Mouse (Mus musculus) embryonic facial prominence, embryonic 11.5 days (tissue): ENCODE measurements at regions not wholly inside any gene's neighbourhood (a gene's known extent, or its start where the extent isn't known, plus 50 kb on each side); places are given as distances from the start of the nearest gene placed in this dataset.
A peak's percentile ranks its signal among the peaks of the same experiment; 100 is the strongest.
"Not testable (repeated sequence)": the region's sequence is repeated elsewhere in the genome, so short reads cannot be mapped to it uniquely, and the experiment has no call there.

Experiments
- ATAC-seq: fragments of 200-750 bp; cut with Nextera tagmentation; replicated peaks from 2 replicates; pipeline ENCODE4 v1.8.0; 2017; ENCODE audit warnings: low read depth; ENCODE audit not compliant: insufficient number of reproducible peaks, low FRiP score, low TSS enrichment
- DNase-seq: peaks from one replicate; pipeline ENCODE4 v3.0.0-alpha.2; 2015; ENCODE audit warnings: low spot score
- H3K27ac ChIP-seq: fragments of 300-500 bp; sonication (generic); replicated peaks from 2 replicates; pipeline ENCODE4 v1.5.1; 2014; ENCODE audit warnings: mild to moderate bottlenecking, low read depth, low read length, control low read depth
- H3K27me3 ChIP-seq: fragments of 300-500 bp; sonication (generic); 2 replicates; pipeline ENCODE4 v1.6.1; 2014; ENCODE audit warnings: mild to moderate bottlenecking, low read length, moderate library complexity, mixed read lengths; ENCODE audit not compliant: control insufficient read depth, insufficient read depth
- H3K36me3 ChIP-seq: fragments of 300-500 bp; sonication (generic); replicated peaks from 2 replicates; pipeline ENCODE4 v1.6.1; 2014; ENCODE audit warnings: low read depth, mild to moderate bottlenecking, low read length, moderate library complexity, mixed read lengths; ENCODE audit not compliant: control insufficient read depth, insufficient read depth
- H3K4me1 ChIP-seq: fragments of 300-500 bp; sonication (generic); 2 replicates; pipeline ENCODE4 v1.6.1; 2014; ENCODE audit warnings: low read length, mixed read lengths; ENCODE audit not compliant: control insufficient read depth, insufficient read depth
- H3K4me2 ChIP-seq: fragments of 300-500 bp; sonication (generic); 2 replicates; pipeline ENCODE4 v1.6.1; 2014; ENCODE audit warnings: low read depth, mild to moderate bottlenecking, control low read depth, low read length, moderate library complexity
- H3K4me3 ChIP-seq: fragments of 300-500 bp; sonication (generic); 2 replicates; pipeline ENCODE4 v1.5.1; 2014; ENCODE audit warnings: low read depth, low read length, control low read depth
- H3K9ac ChIP-seq: fragments of 300-500 bp; sonication (generic); replicated peaks from 2 replicates; pipeline ENCODE4 v1.6.1; 2014; ENCODE audit warnings: mild to moderate bottlenecking, control low read depth, low read length
- H3K9me3 ChIP-seq: fragments of 300-500 bp; sonication (generic); replicated peaks from 2 replicates; pipeline ENCODE4 v1.6.1; 2016; ENCODE audit warnings: mild to moderate bottlenecking, low read length, inconsistent platforms, mixed read lengths; ENCODE audit not compliant: control insufficient read depth
- WGBS: fragments of 180-500 bp; shearing (Covaris S2); extraction: QIAGEN DNeasy Blood & Tissue Kit; methylation state at CpG from one replicate; pipeline ENCODE4 v1.1.7; 2014; 5-methylcytosine and 5-hydroxymethylcytosine counted together

GRCm38 (mm10) chr16:69937514-69938194 lies 74.1 kb upstream of the Speer2 start:
- Histone ChIP-seq H3K27ac (no peak overlapping the region), H3K4me3 (no peak overlapping the region), H3K9me3 (no peaks in the 10 kb centered on the region), H3K4me2 (no peak overlapping the region), H3K4me1 (no peaks in the 10 kb centered on the region), H3K9ac (no peak overlapping the region), H3K27me3 (no peaks in the 10 kb centered on the region), H3K36me3 (no peaks in the 10 kb centered on the region)
- DNase-seq (no peak), ATAC-seq (no peak; the same call in 1 of the 2 replicates)
- 64% methylated on average over 1 of the region's 1 CpGs for WGBS

DNA sequence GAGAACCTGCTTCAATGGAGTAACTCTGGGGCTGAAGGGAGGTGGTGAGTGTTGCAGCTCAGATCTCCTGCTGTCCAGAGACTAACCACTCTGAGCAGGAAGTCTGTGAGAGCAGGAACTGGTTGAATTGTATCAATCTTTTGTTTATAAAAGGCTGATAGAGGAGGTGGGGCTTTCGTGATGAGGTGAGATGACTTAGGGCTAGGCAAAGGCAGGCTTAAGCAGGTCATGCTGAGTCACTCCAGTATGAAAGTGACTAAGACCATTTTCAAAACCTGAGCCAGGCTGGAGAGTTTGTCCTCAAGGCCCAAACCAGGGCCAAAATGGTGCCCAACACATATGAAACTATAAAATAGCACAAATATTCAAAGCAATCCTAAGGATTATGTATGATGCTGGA lies 80.1 kb upstream of the Speer2 start:
- 63% methylated on average over 1 of the region's 1 CpGs for WGBS
- Histone ChIP-seq H3K27me3 (no peaks in the 10 kb centered on the region), H3K4me1 (no peaks in the 10 kb centered on the region), H3K9ac (no peak overlapping the region), H3K27ac (no peak overlapping the region), H3K9me3 (no peaks in the 10 kb centered on the region), H3K36me3 (no peaks in the 10 kb centered on the region), H3K4me3 (no peak overlapping the region), H3K4me2 (no peak overlapping the region)
- no peak for ATAC-seq
- DNase-seq, result no peak

DNA sequence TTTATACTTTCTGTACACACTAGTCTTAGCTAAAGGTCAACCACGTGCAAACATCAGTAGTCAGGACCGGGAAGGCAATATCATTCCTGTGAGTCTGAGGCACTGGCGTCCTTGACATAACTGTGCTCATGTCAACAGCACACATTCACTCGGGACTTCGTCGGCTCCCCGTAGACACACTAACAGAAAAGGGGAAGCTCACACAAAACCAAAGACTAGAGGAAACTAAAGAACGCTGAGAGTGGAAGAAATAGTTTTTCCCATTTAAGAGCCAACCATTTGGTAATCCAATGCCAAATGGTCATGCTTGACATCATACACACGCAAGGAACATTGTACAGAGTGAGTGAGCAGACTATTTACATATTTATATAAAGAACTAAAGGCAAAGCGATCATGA lies 85.2 kb upstream of the Speer2 start:
- H3K9ac ChIP-seq, result no peak overlapping the region
- no peak overlapping the region for H3K4me3 ChIP-seq
- DNase-seq (no peak), ATAC-seq (no peak)
- no peaks in the 10 kb centered on the region for H3K27me3 ChIP-seq
- H3K27ac ChIP-seq, result no peak overlapping the region
- H3K4me1 ChIP-seq, result no peaks in the 10 kb centered on the region
- no peak overlapping the region for H3K4me2 ChIP-seq
- 81% methylated on average over 10 of the region's 10 CpGs for WGBS
- H3K9me3 ChIP-seq, result no peaks in the 10 kb centered on the region
- H3K36me3 ChIP-seq, result no peaks in the 10 kb centered on the region

DNA sequence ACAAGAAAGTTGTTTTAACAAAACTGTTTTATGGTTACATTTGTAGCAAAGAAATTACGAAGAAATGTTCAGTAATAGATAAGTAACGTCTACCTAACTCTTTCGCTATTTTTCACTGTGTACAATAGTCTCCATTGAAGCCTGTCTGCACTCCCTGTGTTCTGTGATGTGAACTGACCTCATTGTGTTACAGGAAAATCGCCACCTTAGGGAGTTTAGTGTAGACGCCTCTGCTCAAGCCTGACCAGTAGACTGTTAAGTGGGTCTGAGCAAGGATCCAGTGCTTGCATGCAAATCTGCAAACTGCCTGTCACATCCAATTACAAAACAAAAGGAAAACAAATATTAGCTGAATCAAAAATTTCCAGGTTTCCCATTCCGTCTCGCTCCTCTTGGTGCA lies 85.8 kb upstream of the Speer2 start:
- H3K9ac ChIP-seq, result no peak overlapping the region
- H3K4me3 ChIP-seq, result no peak overlapping the region
- no peak for DNase-seq
- H3K4me1 ChIP-seq, result no peaks in the 10 kb centered on the region
- no peaks in the 10 kb centered on the region for H3K9me3 ChIP-seq
- no peak overlapping the region for H3K4me2 ChIP-seq
- no peaks in the 10 kb centered on the region for H3K27me3 ChIP-seq
- 71% methylated on average over 7 of the region's 7 CpGs for WGBS
- H3K36me3 ChIP-seq, result no peaks in the 10 kb centered on the region
- no peak for ATAC-seq
- no peak overlapping the region for H3K27ac ChIP-seq

- H3K9me3 ChIP-seq, result no peaks in the 10 kb centered on the region
- H3K36me3 ChIP-seq, result no peaks in the 10 kb centered on the region
- DNase-seq (no peak), ATAC-seq (no peak)
- no peaks in the 10 kb centered on the region for H3K27me3 ChIP-seq
- H3K27ac ChIP-seq, result no peak overlapping the region
- no peak overlapping the region for H3K9ac ChIP-seq
- no peak overlapping the region for H3K4me2 ChIP-seq
- 81% methylated on average over 2 of the region's 2 CpGs for WGBS
- H3K4me1 ChIP-seq, result no peaks in the 10 kb centered on the region
- no peak overlapping the region for H3K4me3 ChIP-seq
Observed at GRCm38 (mm10) chr16:69951581-69951980, 88.0 kb upstream of the Speer2 start.

DNA sequence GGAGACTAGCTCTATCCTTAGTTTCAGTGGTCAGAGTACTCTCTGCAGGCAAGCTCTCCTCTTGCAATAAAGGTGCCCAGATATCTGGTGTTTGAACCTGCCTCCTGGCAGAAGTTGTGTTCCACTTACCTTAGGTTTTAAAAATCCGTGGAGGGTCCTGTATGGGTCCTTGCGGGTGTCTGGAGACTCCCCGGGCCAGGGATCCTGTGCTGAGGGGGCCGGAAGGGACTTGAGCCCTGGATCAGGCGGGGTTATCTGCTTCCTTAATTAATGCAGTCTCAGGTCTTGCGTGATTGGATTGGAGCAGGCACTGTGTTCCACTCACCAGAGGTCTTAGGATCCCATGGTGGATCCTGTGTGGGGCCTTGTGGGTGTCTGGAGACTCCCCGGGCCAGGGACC lies 103.0 kb upstream of the Speer2 start:
- not testable (repeated sequence) for ATAC-seq, H3K4me2 ChIP-seq, H3K9ac ChIP-seq, H3K9me3 ChIP-seq, H3K4me1 ChIP-seq, H3K36me3 ChIP-seq, H3K4me3 ChIP-seq, H3K27me3 ChIP-seq, DNase-seq, H3K27ac ChIP-seq
- 90% methylated on average over 7 of the region's 7 CpGs for WGBS

- no peaks in the 10 kb centered on the region for H3K36me3 ChIP-seq
- ATAC-seq (no peak), DNase-seq (peak; percentile 19)
- H3K4me1 ChIP-seq, result no peaks in the 10 kb centered on the region
- H3K9me3 ChIP-seq, result no peaks in the 10 kb centered on the region
- no peak overlapping the region for H3K4me2 ChIP-seq
- no peak overlapping the region for H3K27ac ChIP-seq
- H3K9ac ChIP-seq, result no peak overlapping the region
- WGBS, result 66% methylated on average over 3 of the region's 3 CpGs
- no peak overlapping the region for H3K4me3 ChIP-seq
- H3K27me3 ChIP-seq, result no peaks in the 10 kb centered on the region
Observed at GRCm38 (mm10) chr16:69979813-69980527, 116.4 kb upstream of the Speer2 start.

DNA sequence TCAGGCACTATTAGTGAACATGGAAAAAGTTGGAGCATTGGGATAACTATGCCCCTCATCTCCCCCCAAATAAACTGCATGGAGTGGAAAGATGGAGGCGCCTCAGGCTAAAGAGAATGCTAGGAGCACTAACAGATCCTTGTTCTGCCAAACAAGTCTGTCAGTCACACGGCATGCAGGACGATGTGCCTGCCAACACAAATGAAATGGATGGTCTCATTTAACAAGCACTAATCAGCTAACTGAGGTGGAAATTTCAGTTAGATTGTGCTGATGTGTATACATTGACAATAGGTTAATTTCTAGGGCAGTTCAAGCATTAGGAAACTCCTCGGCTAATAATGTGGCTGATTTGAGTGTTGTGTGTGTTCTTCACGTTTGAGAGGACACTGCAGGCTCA lies 120.8 kb upstream of the Speer2 start:
- Histone ChIP-seq H3K9ac (no peak overlapping the region), H3K27me3 (no peaks in the 10 kb centered on the region), H3K4me3 (no peak overlapping the region), H3K4me1 (no peaks in the 10 kb centered on the region), H3K27ac (no peak overlapping the region), H3K4me2 (no peak overlapping the region), H3K36me3 (no peaks in the 10 kb centered on the region), H3K9me3 (no peaks in the 10 kb centered on the region)
- DNase-seq (no peak), ATAC-seq (no peak)
- 36% methylated on average over 5 of the region's 5 CpGs for WGBS
